Mouse (Mus musculus): ENCODE data around the gene Frem1. TPM values are rescaled to one million over a fixed set of nuclear protein-coding genes. Genes with fewer than 3 reads are reported as not detected.

Frem1 gene
- polyA plus RNA-seq, 1 experiment: not detected

DNA sequence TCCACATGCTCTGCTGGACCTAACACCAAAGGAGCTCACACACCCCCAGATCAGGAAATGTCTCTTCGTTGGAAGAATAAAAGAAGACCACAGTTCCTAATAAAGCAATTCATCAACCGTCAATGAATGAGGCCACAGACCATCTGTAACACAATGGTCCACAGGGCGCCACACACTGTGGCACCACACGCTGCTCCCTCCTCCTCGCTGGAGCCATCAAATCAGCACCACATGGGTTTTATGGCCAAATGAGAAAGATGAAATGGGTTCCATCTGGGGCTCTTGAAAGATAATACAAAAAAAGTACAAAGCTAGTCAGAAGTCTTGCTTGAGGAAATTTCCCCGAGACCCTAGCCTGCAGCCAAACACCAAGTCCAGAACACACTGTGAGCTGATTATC lies 6.9 kb downstream of the Frem1 start:
- H3K9me3 ChIP-seq (ENCODE audit: control insufficient read depth, low read length): no peaks in the 10 kb centered on the region

DNA sequence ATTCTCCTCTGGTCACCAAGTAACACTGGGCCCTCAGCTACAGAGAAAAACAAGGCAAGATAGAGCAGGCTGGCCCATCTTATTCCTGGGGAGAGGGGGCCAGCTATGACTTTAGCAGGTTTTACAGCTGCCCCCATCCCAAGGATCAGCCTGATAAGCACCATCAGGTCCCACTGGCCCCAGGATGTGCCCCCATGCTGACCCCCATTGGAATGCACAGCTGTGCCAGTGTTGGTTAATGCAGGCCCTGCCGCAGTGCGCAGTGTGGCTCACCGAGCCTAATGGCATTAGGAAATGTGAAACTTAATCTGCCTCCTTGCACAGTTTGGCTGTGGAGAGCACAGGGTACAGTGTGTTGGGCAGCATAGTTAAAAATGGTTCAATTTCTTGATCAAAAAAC lies 11.4 kb downstream of the Frem1 start:
- Histone ChIP-seq H3K36me3 (ENCODE audit: control insufficient read depth) (no peaks in the 10 kb centered on the region), H3K9me3 (ENCODE audit: control insufficient read depth, low read length) (no peaks in the 10 kb centered on the region), H3K4me3 (replicated peaks) (no peak overlapping the region), H3K27me3 (ENCODE audit: control insufficient read depth) (no peaks in the 10 kb centered on the region), H3K4me1 (ENCODE audit: control insufficient read depth) (no peaks in the 10 kb centered on the region)
- no peak for TF ChIP-seq GATA1 (IDR thresholded peaks at IDR 0.05; ENCODE audit: low read length)
- TF ChIP-seq TAL1 (IDR thresholded peaks at IDR 0.05; ENCODE audit: low read length): no peak

More for the DNA sequence above, 6.9 kb downstream of the Frem1 start:
- TF ChIP-seq TAL1 (IDR thresholded peaks at IDR 0.05; ENCODE audit: low read length) (no peak), GATA1 (IDR thresholded peaks at IDR 0.05; ENCODE audit: low read length) (no peak)
- no peak overlapping the region for H3K4me3 ChIP-seq (replicated peaks)
- H3K4me1 ChIP-seq (ENCODE audit: control insufficient read depth): no peaks in the 10 kb centered on the region
- no peaks in the 10 kb centered on the region for H3K36me3 ChIP-seq (ENCODE audit: control insufficient read depth)
- no peaks in the 10 kb centered on the region; the same call in 1 of the 2 replicates for H3K27me3 ChIP-seq (ENCODE audit: control insufficient read depth)

DNA sequence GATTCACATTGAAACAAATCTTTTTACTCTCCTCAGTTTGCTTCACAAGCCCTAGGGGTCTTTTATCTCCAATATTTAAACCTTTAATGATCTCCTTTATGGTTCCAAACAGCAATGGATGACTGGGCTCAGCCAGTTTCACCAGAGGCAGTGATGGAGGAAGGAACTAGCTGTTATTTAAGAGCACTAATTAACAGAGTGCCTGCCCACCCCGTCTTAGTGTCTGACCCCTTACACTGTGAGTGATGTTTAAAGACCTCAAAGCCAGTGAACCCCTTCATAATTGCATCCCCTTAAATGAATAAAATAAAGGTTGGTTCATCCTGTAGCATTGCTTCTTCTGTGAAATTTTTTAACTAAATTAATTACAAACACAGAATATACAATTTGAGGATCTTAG lies 19.4 kb downstream of the Frem1 start:
- no peaks in the 10 kb centered on the region for H3K9me3 ChIP-seq (ENCODE audit: control insufficient read depth, low read length)
- TF ChIP-seq GATA1 (IDR thresholded peaks at IDR 0.05; ENCODE audit: low read length) (no peak), TAL1 (IDR thresholded peaks at IDR 0.05; ENCODE audit: low read length) (no peak)
- H3K4me1 ChIP-seq (ENCODE audit: control insufficient read depth): no peaks in the 10 kb centered on the region
- no peaks in the 10 kb centered on the region for H3K27me3 ChIP-seq (ENCODE audit: control insufficient read depth)
- H3K36me3 ChIP-seq (ENCODE audit: control insufficient read depth): no peaks in the 10 kb centered on the region
- H3K4me3 ChIP-seq (replicated peaks): no peak overlapping the region

DNA sequence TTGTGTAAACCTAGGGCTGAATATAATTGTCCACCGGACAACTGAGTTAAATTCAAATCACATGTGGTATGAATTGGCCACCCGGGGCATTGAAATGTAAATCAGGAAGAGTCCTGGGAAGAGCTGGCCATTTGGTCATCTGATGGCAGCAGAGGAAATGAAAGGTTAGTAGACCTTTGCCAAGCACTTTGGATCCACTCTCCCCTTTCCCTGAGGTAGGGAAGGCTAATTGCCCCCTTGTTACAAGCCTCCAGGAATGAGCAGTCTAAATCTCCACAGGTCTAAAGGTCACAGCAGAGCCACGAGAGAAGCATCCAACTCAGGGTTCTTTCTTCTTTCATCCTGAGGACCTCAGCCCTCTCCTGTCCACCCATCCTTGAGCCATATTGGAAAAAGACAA lies 20.5 kb downstream of the Frem1 start:
- H3K27me3 ChIP-seq (ENCODE audit: control insufficient read depth): no peaks in the 10 kb centered on the region
- H3K36me3 ChIP-seq (ENCODE audit: control insufficient read depth): no peaks in the 10 kb centered on the region

DNA sequence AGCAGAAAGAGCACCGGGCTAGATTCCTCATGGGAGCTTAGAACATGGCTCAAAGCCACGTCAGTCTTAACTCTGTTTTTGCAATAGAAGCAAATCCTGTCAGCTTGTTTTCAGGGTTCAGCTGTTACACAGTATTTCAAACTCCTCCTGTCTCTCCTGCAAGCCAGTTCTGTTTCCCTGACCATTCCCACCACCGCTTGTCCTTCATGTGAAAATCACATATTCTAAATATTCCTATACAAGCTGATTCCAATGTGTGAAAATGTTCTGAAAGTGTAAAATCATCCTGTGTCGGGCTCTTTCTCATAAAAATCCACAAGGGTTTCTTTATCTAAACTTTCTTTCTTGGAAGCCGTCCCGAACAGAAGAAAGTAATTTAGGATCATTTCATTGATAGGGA lies 22.0 kb downstream of the Frem1 start:
- Histone ChIP-seq H3K36me3 (ENCODE audit: control insufficient read depth) (no peaks in the 10 kb centered on the region), H3K9me3 (ENCODE audit: control insufficient read depth, low read length) (no peaks in the 10 kb centered on the region), H3K27me3 (ENCODE audit: control insufficient read depth) (no peaks in the 10 kb centered on the region), H3K4me3 (replicated peaks) (no peak overlapping the region), H3K4me1 (ENCODE audit: control insufficient read depth) (no peaks in the 10 kb centered on the region)
- TF ChIP-seq GATA1 (IDR thresholded peaks at IDR 0.05; ENCODE audit: low read length) (no peak), TAL1 (IDR thresholded peaks at IDR 0.05; ENCODE audit: low read length) (no peak)

More for the DNA sequence above, 20.5 kb downstream of the Frem1 start:
- no peaks in the 10 kb centered on the region for H3K9me3 ChIP-seq (ENCODE audit: control insufficient read depth, low read length)
- TF ChIP-seq GATA1 (IDR thresholded peaks at IDR 0.05; ENCODE audit: low read length): no peak
- no peak overlapping the region for H3K4me3 ChIP-seq (replicated peaks)
- no peaks in the 10 kb centered on the region for H3K4me1 ChIP-seq (ENCODE audit: control insufficient read depth)

DNA sequence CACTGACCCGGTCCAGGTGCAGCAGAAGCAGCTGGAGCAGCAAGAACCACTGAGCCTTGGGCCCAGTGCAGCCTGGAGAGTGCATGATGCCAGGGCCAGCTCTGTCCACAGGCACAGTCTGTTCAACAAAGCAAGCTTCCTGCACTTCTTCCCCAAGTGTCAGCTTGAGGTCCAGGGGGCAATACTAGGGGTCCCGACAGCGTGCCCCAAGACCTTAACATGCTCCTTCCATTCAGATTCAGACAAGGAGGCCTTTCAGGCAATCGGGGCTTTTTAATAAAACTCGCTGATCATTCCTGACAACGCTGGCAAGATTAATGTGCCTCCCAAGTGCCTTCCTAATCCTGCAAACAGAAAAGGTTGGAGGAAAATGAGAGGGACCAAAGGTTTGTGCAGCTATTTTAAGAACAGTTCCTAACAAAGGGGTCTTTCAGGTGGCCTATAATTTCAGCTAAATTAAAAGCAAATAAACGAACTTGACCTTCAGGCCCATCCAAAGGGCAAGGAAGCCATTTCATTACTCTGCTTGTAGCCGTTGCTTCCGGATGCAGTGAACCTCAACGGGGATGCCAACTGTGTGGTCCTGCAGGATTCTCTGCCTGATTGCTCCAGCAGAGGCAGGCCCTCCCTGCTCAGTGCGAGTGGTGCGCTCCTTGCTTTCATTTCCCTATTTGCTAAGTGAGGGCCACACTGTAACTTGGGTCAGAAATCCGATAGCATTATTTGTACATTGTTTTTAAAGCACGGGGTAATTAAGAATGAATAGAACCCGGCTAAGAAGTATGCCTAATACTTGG lies 31.2 kb downstream of the Frem1 start:
- Histone ChIP-seq H3K9me3 (ENCODE audit: control insufficient read depth, low read length) (no peaks in the 10 kb centered on the region; the same call in 1 of the 2 replicates), H3K4me3 (replicated peaks) (no peak overlapping the region), H3K36me3 (ENCODE audit: control insufficient read depth) (no peaks in the 10 kb centered on the region), H3K27me3 (ENCODE audit: control insufficient read depth) (no peaks in the 10 kb centered on the region), H3K4me1 (ENCODE audit: control insufficient read depth) (no peaks in the 10 kb centered on the region)
- no peak for TF ChIP-seq GATA1 (IDR thresholded peaks at IDR 0.05; ENCODE audit: low read length)
- TF ChIP-seq TAL1 (IDR thresholded peaks at IDR 0.05; ENCODE audit: low read length): no peak

DNA sequence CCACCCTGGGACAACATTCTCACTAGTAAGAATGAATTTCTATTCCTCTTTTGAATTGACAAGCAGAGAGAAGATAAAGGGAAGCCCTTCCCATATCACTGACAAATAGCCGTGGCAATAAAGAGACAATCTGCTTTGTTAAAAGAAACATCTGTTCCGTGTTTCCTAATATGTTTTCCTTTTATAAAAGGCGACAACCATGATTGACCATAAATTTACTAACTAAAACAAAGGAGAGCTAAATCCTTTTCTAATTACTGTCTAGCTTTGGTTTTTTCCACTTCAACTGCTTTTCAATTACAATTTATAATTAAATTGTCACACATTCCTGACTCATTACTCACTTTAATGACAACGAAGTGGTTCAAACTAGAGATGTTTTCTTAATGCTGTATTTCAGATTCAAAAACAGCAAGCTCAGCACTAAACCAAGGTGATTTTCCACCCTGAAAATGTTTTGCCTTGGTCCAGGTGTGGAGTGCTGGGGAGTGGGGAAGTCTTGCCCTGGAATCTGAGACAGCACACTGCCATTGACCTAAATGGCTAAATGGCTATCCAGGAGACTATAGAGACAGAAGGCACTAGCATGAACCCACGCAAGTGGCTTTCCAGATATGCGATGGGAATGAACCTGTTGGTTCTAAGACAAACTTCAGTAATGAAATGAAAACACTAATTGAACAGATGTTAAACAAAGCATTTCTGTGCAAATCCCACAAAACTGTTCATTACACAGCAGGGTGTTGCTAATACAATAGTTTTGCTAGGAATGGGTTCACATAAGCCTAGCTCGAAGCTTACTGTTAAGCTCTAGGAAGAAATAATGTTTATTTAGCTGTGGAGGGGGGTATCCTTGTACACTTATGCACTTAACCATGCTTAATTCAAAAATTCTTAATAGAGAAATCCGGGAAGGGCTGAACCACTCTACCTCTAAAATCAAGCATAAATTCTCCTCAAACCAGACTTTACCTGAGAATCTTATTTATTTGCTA lies 33.7 kb downstream of the Frem1 start:
- no peaks in the 10 kb centered on the region for H3K27me3 ChIP-seq (ENCODE audit: control insufficient read depth)

DNA sequence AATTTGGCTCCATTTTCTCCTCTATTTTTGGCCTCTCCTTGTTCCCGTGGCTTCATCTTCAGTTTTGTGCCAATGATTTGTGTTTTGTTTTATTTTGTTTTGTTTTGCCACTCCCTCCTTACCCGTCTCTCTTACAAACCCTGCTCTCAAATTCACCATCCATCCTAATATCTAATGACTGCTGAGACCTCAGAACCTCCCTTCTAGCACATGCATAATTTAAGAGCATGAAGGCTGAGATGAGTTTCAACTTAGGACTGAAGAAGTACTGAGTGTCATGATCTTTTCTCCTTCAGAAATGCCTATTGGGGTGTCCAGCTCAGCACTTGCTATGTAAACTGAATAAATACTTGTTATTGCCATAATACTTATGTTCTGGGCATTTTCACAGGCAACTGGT lies 37.6 kb downstream of the Frem1 start:
- TF ChIP-seq TAL1 (IDR thresholded peaks at IDR 0.05; ENCODE audit: low read length): no peak
- TF ChIP-seq GATA1 (IDR thresholded peaks at IDR 0.05; ENCODE audit: low read length): no peak

More for the DNA sequence above, 33.7 kb downstream of the Frem1 start:
- no peaks in the 10 kb centered on the region; the same call in 1 of the 2 replicates for H3K9me3 ChIP-seq (ENCODE audit: control insufficient read depth, low read length)
- no peaks in the 10 kb centered on the region for H3K36me3 ChIP-seq (ENCODE audit: control insufficient read depth)
- no peak overlapping the region for H3K4me3 ChIP-seq (replicated peaks)
- TF ChIP-seq TAL1 (IDR thresholded peaks at IDR 0.05; ENCODE audit: low read length) (no peak), GATA1 (IDR thresholded peaks at IDR 0.05; ENCODE audit: low read length) (no peak)
- H3K4me1 ChIP-seq (ENCODE audit: control insufficient read depth): no peaks in the 10 kb centered on the region

DNA sequence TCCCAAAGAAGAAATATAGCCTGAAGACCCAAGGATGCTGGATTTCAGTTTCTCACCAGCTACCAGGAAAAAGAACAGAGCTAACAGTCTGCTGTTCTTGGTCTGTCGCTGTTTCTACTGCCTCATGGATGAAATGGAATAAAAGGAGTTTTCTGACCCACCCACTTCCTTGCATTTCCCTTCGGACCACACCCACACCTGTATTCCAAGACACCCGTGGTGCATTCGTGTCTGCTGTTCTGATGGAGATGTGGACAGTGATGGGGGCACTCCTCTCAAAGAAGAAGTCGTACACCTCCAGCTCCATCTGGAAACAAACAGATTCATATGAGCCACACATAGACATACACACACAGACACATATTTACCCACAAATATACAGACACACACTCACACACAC lies 48.1 kb downstream of the Frem1 start:
- no peak for TF ChIP-seq GATA1 (IDR thresholded peaks at IDR 0.05; ENCODE audit: low read length)
- no peak for TF ChIP-seq TAL1 (IDR thresholded peaks at IDR 0.05; ENCODE audit: low read length)
- Histone ChIP-seq H3K4me3 (replicated peaks) (no peak overlapping the region), H3K4me1 (ENCODE audit: control insufficient read depth) (no peaks in the 10 kb centered on the region), H3K36me3 (ENCODE audit: control insufficient read depth) (no peaks in the 10 kb centered on the region), H3K27me3 (ENCODE audit: control insufficient read depth) (no peaks in the 10 kb centered on the region), H3K9me3 (ENCODE audit: control insufficient read depth, low read length) (no peaks in the 10 kb centered on the region)

More for the DNA sequence above, 37.6 kb downstream of the Frem1 start:
- H3K9me3 ChIP-seq (ENCODE audit: control insufficient read depth, low read length): no peaks in the 10 kb centered on the region
- no peaks in the 10 kb centered on the region for H3K36me3 ChIP-seq (ENCODE audit: control insufficient read depth)
- H3K4me1 ChIP-seq (ENCODE audit: control insufficient read depth): no peaks in the 10 kb centered on the region
- no peak overlapping the region for H3K4me3 ChIP-seq (replicated peaks)
- H3K27me3 ChIP-seq (ENCODE audit: control insufficient read depth): no peaks in the 10 kb centered on the region
